ENCODE assay signal across 8 mouse cellular contexts in genomic region chr6:49007981-49008380, GRCm38 (mm10). TPM values are rescaled to one million over a fixed set of nuclear protein-coding genes. Genes with fewer than 3 reads are reported as not detected.
DNase-seq lines count a peak whose midpoint lies in the region; ATAC-seq and TF ChIP-seq lines count a peak whose summit lies in the region.

No protein-coding gene starts in this region.

- peak; percentile 97 for TF ChIP-seq CTCF in liver, adult 2 months (IDR thresholded peaks at IDR 0.05; ENCODE audit: low read depth, low read length)

- peaks cover 13% of the 10 kb centered on the region for H3K4me1 ChIP-seq in embryonic facial prominence, embryonic 10.5 days
- H3K4me1 ChIP-seq in kidney, embryonic 14.5 days (ENCODE audit: control insufficient read depth, insufficient read depth, low read length) = peaks cover 7% of the 10 kb centered on the region
- H3K4me1 ChIP-seq in liver, adult 2 months (ENCODE audit: control insufficient read depth, insufficient read depth, low read length) = peaks cover 5% of the 10 kb centered on the region

- peak overlapping the region; percentile 45 for H3K4me3 ChIP-seq in embryonic facial prominence, embryonic 10.5 days
- peak overlapping the region; percentile 35 for H3K4me3 ChIP-seq in kidney, embryonic 14.5 days (ENCODE audit: low read length)
- H3K4me3 ChIP-seq in liver, adult 2 months (ENCODE audit: insufficient read depth, low read depth, low read length) = no peak overlapping the region
- no peak overlapping the region for H3K4me3 ChIP-seq in myocyte

- 2% methylated on average over 9 of the region's 9 CpGs for WGBS in embryonic facial prominence, embryonic 10.5 days
- WGBS in kidney, embryonic 14.5 days = under 1% methylated on average over 9 of the region's 9 CpGs
- 1% methylated on average over 9 of the region's 9 CpGs for WGBS in liver, adult 2 months

- peak; percentile 68 for DNase-seq in A20 (ENCODE audit: low read depth, low spot score)
- DNase-seq in adrenal gland, postnatal 14 days = peak; percentile 78
- peak; percentile 78 for DNase-seq in embryonic facial prominence, embryonic 10.5 days (ENCODE audit: low spot score)
- peak; percentile 45 for DNase-seq in heart, adult 8-10 months (ENCODE audit: low spot score)
- peak; percentile 47 for DNase-seq in liver, adult 2 months (ENCODE audit: extremely low read depth, low read depth, low spot score)
- peak; percentile 78 for DNase-seq in splenic B cell, adult 2 months (ENCODE audit: low read depth, low spot score)

- 0 out of 2 replicates have a peak, but pooled peaks have one; percentile 43 for ATAC-seq in kidney, embryonic 14.5 days (ENCODE audit: low FRiP score, low TSS enrichment)

- peak overlapping the region; percentile 37; the same call in 1 of the 2 replicates for H3K9ac ChIP-seq in kidney, embryonic 14.5 days (ENCODE audit: low read depth, low read length)
- no peak overlapping the region for H3K9ac ChIP-seq in liver, adult 2 months (ENCODE audit: low read depth, low read length)

- no peaks in the 10 kb centered on the region for H3K79me2 ChIP-seq in liver, adult 2 months (ENCODE audit: control insufficient read depth, insufficient read depth, low read length)
- H3K79me2 ChIP-seq in myocyte (ENCODE audit: control insufficient read depth, insufficient read depth) = no peaks in the 10 kb centered on the region

- TF ChIP-seq POLR2A in liver, adult 2 months (IDR thresholded peaks at IDR 0.05; ENCODE audit: extremely low read depth, insufficient read depth, low read length) = no peak
- no peak for TF ChIP-seq POLR2A in myocyte (IDR thresholded peaks at IDR 0.05; ENCODE audit: insufficient read length, low read depth)

- H3K27ac ChIP-seq in embryonic facial prominence, embryonic 10.5 days (replicated peaks) = no peak overlapping the region
- no peak overlapping the region for H3K27ac ChIP-seq in kidney, embryonic 14.5 days (ENCODE audit: low read depth, low read length)
- no peak overlapping the region for H3K27ac ChIP-seq in liver, adult 2 months (replicated peaks; ENCODE audit: insufficient read depth, low read depth, low read length)

- H3K27me3 ChIP-seq in embryonic facial prominence, embryonic 10.5 days (replicated peaks; ENCODE audit: low read depth, poor library complexity, severe bottlenecking) = no peaks in the 10 kb centered on the region
- no peaks in the 10 kb centered on the region for H3K27me3 ChIP-seq in kidney, embryonic 14.5 days (ENCODE audit: control insufficient read depth, insufficient read depth, low read length)
- H3K27me3 ChIP-seq in liver, adult 2 months (ENCODE audit: control insufficient read depth, insufficient read depth, low read length) = no peaks in the 10 kb centered on the region
- H3K27me3 ChIP-seq in myocyte (ENCODE audit: control insufficient read depth, insufficient read depth, insufficient read length) = peaks cover 2% of the 10 kb centered on the region
- no peaks in the 10 kb centered on the region for H3K27me3 ChIP-seq in splenic B cell, adult 2 months (ENCODE audit: control insufficient read depth, insufficient read depth, low read length, poor library complexity, severe bottlenecking)

- peak overlapping the region; percentile 50 for H3K4me2 ChIP-seq in kidney, embryonic 14.5 days (replicated peaks; ENCODE audit: low read depth, low read length)
- H3K4me2 ChIP-seq in myocyte (ENCODE audit: low read depth) = peak overlapping the region; percentile 74

- no peaks in the 10 kb centered on the region for H3K9me3 ChIP-seq in embryonic facial prominence, embryonic 10.5 days
- peaks cover 5% of the 10 kb centered on the region; the same call in 1 of the 2 replicates for H3K9me3 ChIP-seq in kidney, embryonic 14.5 days (ENCODE audit: control insufficient read depth, low read length)

- H3K36me3 ChIP-seq in embryonic facial prominence, embryonic 10.5 days (replicated peaks) = no peaks in the 10 kb centered on the region
- no peaks in the 10 kb centered on the region for H3K36me3 ChIP-seq in kidney, embryonic 14.5 days (ENCODE audit: control insufficient read depth, insufficient read depth, low read length)
- no peaks in the 10 kb centered on the region for H3K36me3 ChIP-seq in liver, adult 2 months (ENCODE audit: control insufficient read depth, insufficient read depth, low read length)
- H3K36me3 ChIP-seq in myocyte (ENCODE audit: control insufficient read depth, insufficient read depth) = no peaks in the 10 kb centered on the region
- no peaks in the 10 kb centered on the region for H3K36me3 ChIP-seq in splenic B cell, adult 2 months (ENCODE audit: control insufficient read depth, insufficient read depth, low read length, poor library complexity, severe bottlenecking)

- no peak overlapping the region for H3ac ChIP-seq in myocyte (ENCODE audit: control insufficient read depth, insufficient read length)

TF ChIP-seq in myocyte, 11 proteins besides CTCF, POLR2A, EP300 and RAD21:
- TF ChIP-seq MYOD1 (IDR thresholded peaks at IDR 0.05; ENCODE audit: control insufficient read depth in 1 of 3, insufficient read length in 2 of 3, low read depth in 2 of 3) = no peak
- TF ChIP-seq REST (IDR thresholded peaks at IDR 0.05; ENCODE audit: insufficient read depth, insufficient read length) = no peak
- no peak for TF ChIP-seq TCF12 (IDR thresholded peaks at IDR 0.05; ENCODE audit: insufficient read depth, poor library complexity, severe bottlenecking)
- TF ChIP-seq CEBPB (IDR thresholded peaks at IDR 0.05; ENCODE audit: insufficient read depth, poor library complexity, severe bottlenecking) = no peak
- TF ChIP-seq USF1 (IDR thresholded peaks at IDR 0.05; ENCODE audit: low read depth) = no peak
- TF ChIP-seq SRF (IDR thresholded peaks at IDR 0.05; ENCODE audit: control insufficient read depth, insufficient read length, low read depth) = no peak
- no peak for TF ChIP-seq TCF3 (IDR thresholded peaks at IDR 0.05; ENCODE audit: insufficient read length, low read depth)
- TF ChIP-seq E2F4 (IDR thresholded peaks at IDR 0.05; ENCODE audit: insufficient read depth) = no peak
- no peak for TF ChIP-seq MYOG (IDR thresholded peaks at IDR 0.05; ENCODE audit: control insufficient read depth in 1 of 3, insufficient read depth in 1 of 3, insufficient read length in 2 of 3, low read depth in 2 of 3)
- TF ChIP-seq POLR2AphosphoS2 (IDR thresholded peaks at IDR 0.05; ENCODE audit: insufficient read length, low read depth) = no peak
- no peak for TF ChIP-seq MAX (IDR thresholded peaks at IDR 0.05; ENCODE audit: low read depth)

RNA-seq across cellular contexts. Expression of gene Svs1, which starts 21.3 kb away (rescaled TPM):
- not detected in 2 replicates for total RNA-seq in adrenal gland, postnatal 14 days (2021)
- polyA plus RNA-seq in embryonic facial prominence, embryonic 10.5 days (2016; fragmentation: Nextera tagmentation; extraction: Ambion mirVana) = not detected in 2 replicates
- not detected for total RNA-seq in heart, adult 8-10 months (2022)
- not detected in 2 replicates for polyA plus RNA-seq in kidney, embryonic 14.5 days (2014; fragmentation: Nextera tagmentation; extraction: Ambion mirVana)
- total RNA-seq in liver, adult 2 months (2014; rRNA removed) = not detected in 2 replicates
- polyA plus RNA-seq in liver, adult 2 months (2012; rRNA removed) = not detected in 2 replicates
- polyA plus RNA-seq in myocyte (2012; fragmentation: generic; extraction: Trizol) = not detected

RNA-seq across cellular contexts. Expression of gene Gpnmb, which starts 28.4 kb away (rescaled TPM):
- total RNA-seq in adrenal gland, postnatal 14 days (2021) = 0.19 and 1.2 TPM in 2 replicates
- 1.1 and 2.7 TPM in 2 replicates for polyA plus RNA-seq in embryonic facial prominence, embryonic 10.5 days (2016; fragmentation: Nextera tagmentation; extraction: Ambion mirVana)
- 1 to 10 TPM in 2 of 4 experiments, under 1 TPM in 2; 0.63 to 1.5 (median 1.1) TPM for total RNA-seq in heart, adult 8-10 months (2022)
- polyA plus RNA-seq in kidney, embryonic 14.5 days (2014; fragmentation: Nextera tagmentation; extraction: Ambion mirVana) = 0.17 and 0.28 TPM in 2 replicates
- under 0.01 and 0.07 TPM in 2 replicates for total RNA-seq in liver, adult 2 months (2014; rRNA removed)
- polyA plus RNA-seq in liver, adult 2 months (2012; rRNA removed) = 0.20 and 0.36 TPM in 2 replicates
- 0.12 TPM for polyA plus RNA-seq in myocyte (2012; fragmentation: generic; extraction: Trizol)

RNA-seq across cellular contexts. Expression of gene Doxl2, which starts 33.2 kb away (rescaled TPM):
- total RNA-seq in adrenal gland, postnatal 14 days (2021) = not detected in 2 replicates
- not detected in 2 replicates for polyA plus RNA-seq in embryonic facial prominence, embryonic 10.5 days (2016; fragmentation: Nextera tagmentation; extraction: Ambion mirVana)
- not detected for total RNA-seq in heart, adult 8-10 months (2022)
- not detected in 2 replicates for polyA plus RNA-seq in kidney, embryonic 14.5 days (2014; fragmentation: Nextera tagmentation; extraction: Ambion mirVana)
- not detected in 2 replicates for total RNA-seq in liver, adult 2 months (2014; rRNA removed)
- not detected in 2 replicates for polyA plus RNA-seq in liver, adult 2 months (2012; rRNA removed)
- not detected for polyA plus RNA-seq in myocyte (2012; fragmentation: generic; extraction: Trizol)

Comparison
In these comparisons a context has a peak if more than half of its experiments do, and no peak if none do; other contexts are left out.
1. H3K4me3 ChIP-seq: peak in embryonic facial prominence, embryonic 10.5 days (single experiment) and kidney, embryonic 14.5 days (single experiment); none in liver, adult 2 months (single experiment) and myocyte (single experiment).
2. Peak in every context shown above with its lines, with median percentiles within 50 percentile points of each other: DNase-seq.